Mouse (Mus musculus) limb, embryonic 14.5 days (tissue): ENCODE measurements around the gene Skap1. TPM values are rescaled to one million over a fixed set of nuclear protein-coding genes. Genes with fewer than 3 reads are reported as not detected.

Experiments used
- ATAC-seq: fragments of 200-750 bp; cut with Nextera tagmentation; 2 replicates; pipeline ENCODE4 v1.8.0; 2017; ENCODE audit warnings: low read depth, moderate number of reproducible peaks, moderate TSS enrichment; ENCODE audit not compliant: low FRiP score
- DNase-seq: peaks from one replicate; pipeline ENCODE4 v3.0.0-alpha.2; 2015; ENCODE audit warnings: low spot score
- H3K27ac ChIP-seq: fragments of 300-500 bp; sonication (generic); replicated peaks from 2 replicates; pipeline ENCODE4 v1.5.1; 2014; ENCODE audit warnings: low read depth, mild to moderate bottlenecking, low read length, moderate library complexity, mixed read lengths
- H3K27me3 ChIP-seq: fragments of 300-500 bp; sonication (generic); 2 replicates; pipeline ENCODE4 v1.6.1; 2014; ENCODE audit warnings: low read length, mixed read lengths; ENCODE audit not compliant: control insufficient read depth, insufficient read depth
- H3K36me3 ChIP-seq: fragments of 300-500 bp; sonication (generic); 2 replicates; pipeline ENCODE4 v1.6.1; 2014; ENCODE audit warnings: mild to moderate bottlenecking, low read length, moderate library complexity, mixed read lengths; ENCODE audit not compliant: control insufficient read depth, insufficient read depth
- H3K4me1 ChIP-seq: fragments of 300-500 bp; sonication (generic); 2 replicates; pipeline ENCODE4 v1.6.1; 2014; ENCODE audit warnings: antibody characterized with exemption, low read length, mixed read lengths; ENCODE audit not compliant: control insufficient read depth, insufficient read depth
- H3K4me2 ChIP-seq: fragments of 300-500 bp; sonication (generic); replicated peaks from 2 replicates; pipeline ENCODE4 v1.6.1; 2014; ENCODE audit warnings: low read depth, mild to moderate bottlenecking, low read length, moderate library complexity; ENCODE audit not compliant: severe bottlenecking
- H3K4me3 ChIP-seq: fragments of 300-500 bp; sonication (generic); replicated peaks from 2 replicates; pipeline ENCODE4 v1.5.1; 2014; ENCODE audit warnings: low read length
- H3K9ac ChIP-seq: fragments of 300-500 bp; sonication (generic); 2 replicates; pipeline ENCODE4 v1.6.1; 2014; ENCODE audit warnings: mild to moderate bottlenecking, low read depth, low read length, moderate library complexity; ENCODE audit not compliant: severe bottlenecking
- H3K9me3 ChIP-seq: fragments of 300-500 bp; sonication (generic); 2 replicates; pipeline ENCODE4 v1.6.1; 2016; ENCODE audit warnings: low read length; ENCODE audit not compliant: control insufficient read depth
- POLR2A ChIP-seq: fragments of 200-500 bp; IDR thresholded peaks from 2 replicates; pipeline ENCODE4 v1.8.0; 2012; ENCODE audit warnings: inconsistent platforms, mild to moderate bottlenecking, moderate library complexity, borderline replicate concordance; ENCODE audit not compliant: insufficient read depth, insufficient read length; ENCODE audit errors: extremely low read depth
- WGBS: fragments of 180-500 bp; shearing (Covaris S2); extraction: QIAGEN DNeasy Blood & Tissue Kit; methylation state at CpG from one replicate; pipeline ENCODE4 v1.1.7; 2014; 5-methylcytosine and 5-hydroxymethylcytosine counted together
- polyA plus RNA-seq, 2 experiments: library from polyadenylated mRNA; depleted of rRNA in 1 of 2; stranded (reverse) in 1 of 2; unstranded in 1 of 2; fragments of >200 nt; fragmentation: Nextera tagmentation in 1 of 2; extraction: Ambion mirVana in 1 of 2; gene quantifications; 2 replicates each; pipeline versions ENCODE4 v1.2.1 to v1.2.3; 2012 to 2014

Skap1 gene
- polyA plus RNA-seq, 2 experiments = 0.67 to 2.1 TPM

DNA sequence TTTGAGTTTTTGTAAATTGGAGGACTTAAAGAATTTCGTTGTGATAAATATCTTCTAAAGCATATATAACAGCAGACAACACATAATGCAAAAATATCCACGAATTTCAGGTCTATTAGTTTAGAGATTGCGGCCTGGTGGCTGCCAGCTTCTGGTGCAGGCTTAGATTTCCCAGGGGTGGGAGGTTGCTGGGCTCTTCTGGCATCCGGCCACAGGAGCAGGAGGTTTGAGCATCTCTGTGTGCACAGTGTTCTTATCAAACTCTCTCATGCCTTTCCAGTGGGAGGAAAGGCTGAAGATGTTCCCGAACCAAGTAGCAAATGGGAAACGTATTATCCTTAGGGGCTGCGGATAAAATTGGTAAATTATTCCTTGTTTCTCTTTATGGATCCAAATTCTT is 77.6 kb downstream of the Skap1 start:
- TF ChIP-seq POLR2A = no peak
- H3K4me2 ChIP-seq = no peak overlapping the region
- no peak overlapping the region for H3K9ac ChIP-seq
- no peak overlapping the region for H3K27ac ChIP-seq
- H3K27me3 ChIP-seq = peaks cover 19% of the 10 kb centered on the region
- no peaks in the 10 kb centered on the region for H3K4me1 ChIP-seq
- no peaks in the 10 kb centered on the region for H3K9me3 ChIP-seq
- no peak for DNase-seq
- H3K36me3 ChIP-seq = no peaks in the 10 kb centered on the region
- no peak overlapping the region for H3K4me3 ChIP-seq
- 78% methylated on average over 7 of the region's 7 CpGs for WGBS
- no peak for ATAC-seq

DNA sequence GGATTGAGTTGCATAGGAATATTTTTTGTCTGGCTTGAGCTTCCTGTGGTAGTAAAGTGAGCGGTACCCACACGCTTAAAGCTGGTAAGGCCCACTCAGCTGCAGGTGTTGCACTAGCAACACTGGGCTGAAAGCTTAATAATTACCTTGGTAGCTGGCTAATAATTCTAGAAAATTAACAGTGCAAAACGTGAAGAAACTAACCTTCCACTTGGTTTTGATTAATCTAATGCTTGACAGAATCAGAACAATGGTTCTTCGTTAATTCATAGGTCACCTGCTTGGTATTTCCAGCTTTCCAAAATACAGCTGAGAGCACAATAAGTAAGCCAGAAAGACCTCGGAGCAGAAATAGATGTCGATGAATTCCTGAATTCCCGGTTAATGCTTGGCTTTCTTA is 78.2 kb downstream of the Skap1 start:
- no peak for TF ChIP-seq POLR2A
- WGBS = 73% methylated on average over 7 of the region's 7 CpGs
- Histone ChIP-seq H3K9me3 (no peaks in the 10 kb centered on the region), H3K4me3 (no peak overlapping the region), H3K4me1 (no peaks in the 10 kb centered on the region), H3K27me3 (peaks cover 14% of the 10 kb centered on the region; the same call in 1 of the 2 replicates), H3K27ac (no peak overlapping the region), H3K9ac (no peak overlapping the region), H3K4me2 (no peak overlapping the region), H3K36me3 (no peaks in the 10 kb centered on the region)
- DNase-seq = no peak
- no peak for ATAC-seq

GRCm38 (mm10) chr11:96546428-96546827 is 82.0 kb downstream of the Skap1 start:
- H3K27ac ChIP-seq = no peak overlapping the region
- H3K9ac ChIP-seq = no peak overlapping the region
- DNase-seq = no peak
- H3K4me1 ChIP-seq = no peaks in the 10 kb centered on the region
- H3K4me3 ChIP-seq = no peak overlapping the region
- no peak for TF ChIP-seq POLR2A
- H3K4me2 ChIP-seq = no peak overlapping the region
- H3K27me3 ChIP-seq = peaks cover 7% of the 10 kb centered on the region; the same call in 1 of the 2 replicates
- no peak for ATAC-seq
- 62% methylated on average over 8 of the region's 8 CpGs for WGBS
- no peaks in the 10 kb centered on the region for H3K36me3 ChIP-seq
- no peaks in the 10 kb centered on the region for H3K9me3 ChIP-seq

GRCm38 (mm10) chr11:96550960-96551703 is 86.7 kb downstream of the Skap1 start:
- no peaks in the 10 kb centered on the region for H3K4me1 ChIP-seq
- ATAC-seq = no peak
- H3K9ac ChIP-seq = no peak overlapping the region
- 65% methylated on average over 9 of the region's 9 CpGs for WGBS
- no peak overlapping the region for H3K4me3 ChIP-seq
- H3K27ac ChIP-seq = no peak overlapping the region
- DNase-seq = no peak
- TF ChIP-seq POLR2A = no peak
- H3K27me3 ChIP-seq = peaks cover 36% of the 10 kb centered on the region
- no peaks in the 10 kb centered on the region for H3K36me3 ChIP-seq
- H3K9me3 ChIP-seq = no peaks in the 10 kb centered on the region
- no peak overlapping the region for H3K4me2 ChIP-seq

- WGBS = 9% methylated on average over 15 of the region's 15 CpGs
- H3K4me3 ChIP-seq = 0 out of 2 replicates have a peak overlapping the region, but pooled peaks have one; percentile 4
- no peak for ATAC-seq
Observed at GRCm38 (mm10) chr11:96553091-96553490, 88.7 kb downstream of the Skap1 start.

DNA sequence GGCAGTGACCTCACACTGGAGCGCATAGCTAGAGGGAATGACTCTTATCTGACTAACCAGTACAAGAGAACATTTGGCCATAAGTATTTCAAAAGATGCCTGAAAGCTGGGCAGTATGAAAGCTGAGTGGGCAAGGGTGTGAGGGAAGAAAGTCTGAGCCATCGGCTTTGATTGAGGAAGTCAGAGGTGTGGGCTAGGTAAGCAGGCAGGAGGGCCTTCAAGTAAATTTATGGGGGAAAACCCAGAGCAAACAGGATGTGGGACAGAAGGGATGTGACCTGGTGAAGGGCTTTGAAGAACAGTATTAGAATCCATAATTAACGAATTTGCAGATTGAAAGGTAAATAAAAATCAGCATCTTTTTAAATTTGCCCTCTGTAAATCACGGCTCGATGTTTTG is 95.8 kb downstream of the Skap1 start:
- WGBS = 53% methylated on average over 5 of the region's 5 CpGs
- DNase-seq = no peak

More at GRCm38 (mm10) chr11:96553091-96553490, 88.7 kb downstream of the Skap1 start:
- no peak for TF ChIP-seq POLR2A
- Histone ChIP-seq H3K9me3 (no peaks in the 10 kb centered on the region), H3K27ac (no peak overlapping the region), H3K4me1 (no peaks in the 10 kb centered on the region), H3K36me3 (no peaks in the 10 kb centered on the region), H3K4me2 (peak overlapping the region; percentile 32; the same call in 1 of the 2 replicates), H3K9ac (no peak overlapping the region), H3K27me3 (peaks cover 36% of the 10 kb centered on the region)
- peak; percentile 78 for DNase-seq

More for the DNA sequence above, 95.8 kb downstream of the Skap1 start:
- H3K4me2 ChIP-seq = no peak overlapping the region
- H3K27ac ChIP-seq = no peak overlapping the region
- H3K4me3 ChIP-seq = no peak overlapping the region
- no peak for ATAC-seq
- no peak overlapping the region for H3K9ac ChIP-seq
- no peaks in the 10 kb centered on the region for H3K36me3 ChIP-seq
- H3K9me3 ChIP-seq = no peaks in the 10 kb centered on the region
- peaks cover 6% of the 10 kb centered on the region; the same call in 1 of the 2 replicates for H3K27me3 ChIP-seq
- no peak for TF ChIP-seq POLR2A
- H3K4me1 ChIP-seq = no peaks in the 10 kb centered on the region
